Mouse (Mus musculus): Measurements from ENCODE around the gene Hes6. TPM values are rescaled to one million over a fixed set of nuclear protein-coding genes. Genes with fewer than 3 reads are reported as not detected.

Hes6 gene
- polyA plus RNA-seq, 1 experiment = 200 TPM

DNA sequence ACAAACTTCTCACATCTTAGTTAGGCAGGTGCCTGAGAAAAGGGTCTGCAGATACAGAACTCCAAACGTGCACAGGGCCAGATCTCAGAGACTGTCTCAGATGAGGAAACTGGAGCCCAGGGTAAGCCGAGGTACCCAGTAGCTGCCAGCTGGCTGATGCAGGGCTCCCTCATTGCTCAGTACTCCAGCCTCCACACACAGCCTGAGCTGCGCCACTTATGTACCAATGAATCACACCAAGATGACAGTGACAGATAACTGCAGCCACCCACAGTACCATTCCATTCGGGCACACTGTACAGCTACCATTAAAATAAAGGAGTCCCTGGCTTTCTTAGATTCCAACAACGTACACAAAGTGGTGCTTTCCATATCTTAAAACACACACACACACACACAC is 43.9 kb upstream of the Hes6 start:
- Histone ChIP-seq H3K4me1 (replicated peaks; ENCODE audit: control insufficient read depth, insufficient read depth, low read length) (peaks cover 13% of the 10 kb centered on the region), H3K4me3 (ENCODE audit: control insufficient read depth, insufficient read depth, low read length) (no peak overlapping the region), H3K27me3 (ENCODE audit: control insufficient read depth, insufficient read depth, low read length) (no peaks in the 10 kb centered on the region), H3K27ac (ENCODE audit: control insufficient read depth, insufficient read depth, low read length) (no peak overlapping the region), H3K36me3 (ENCODE audit: control insufficient read depth, insufficient read depth, low read length) (no peaks in the 10 kb centered on the region)
- TF ChIP-seq POLR2A (IDR thresholded peaks at IDR 0.05; ENCODE audit: control insufficient read depth, extremely low read depth, insufficient read depth, low read length, poor library complexity) = no peak
- no peak for TF ChIP-seq CTCF (IDR thresholded peaks at IDR 0.05; ENCODE audit: borderline replicate concordance, control insufficient read depth, extremely low read depth, insufficient read depth, low read length, poor library complexity)
- DNase-seq = no peak
- 76% methylated on average over 5 of the region's 5 CpGs for WGBS

DNA sequence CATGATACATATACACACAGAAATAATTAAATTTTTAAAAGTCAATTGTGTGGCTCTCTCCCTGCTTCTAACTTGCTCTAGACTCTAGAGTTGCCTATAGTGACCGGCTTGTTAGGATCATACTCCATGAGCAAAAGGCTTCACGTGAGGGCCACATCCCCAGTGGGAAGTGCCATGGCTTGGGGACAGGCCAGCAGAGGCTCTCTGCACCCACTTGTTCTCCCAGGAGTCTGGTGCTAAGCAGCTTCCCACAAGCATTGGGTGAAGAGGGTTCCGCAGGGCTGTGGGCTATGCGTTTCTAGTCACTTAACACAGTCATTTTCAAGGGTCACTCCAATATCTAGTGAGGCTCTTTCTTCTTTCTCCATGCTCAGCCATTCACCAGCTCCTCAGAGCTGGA is 43.3 kb upstream of the Hes6 start:
- Histone ChIP-seq H3K27ac (ENCODE audit: control insufficient read depth, insufficient read depth, low read length) (no peak overlapping the region), H3K4me3 (ENCODE audit: control insufficient read depth, insufficient read depth, low read length) (no peak overlapping the region), H3K4me1 (replicated peaks; ENCODE audit: control insufficient read depth, insufficient read depth, low read length) (peaks cover 13% of the 10 kb centered on the region), H3K36me3 (ENCODE audit: control insufficient read depth, insufficient read depth, low read length) (no peaks in the 10 kb centered on the region), H3K27me3 (ENCODE audit: control insufficient read depth, insufficient read depth, low read length) (no peaks in the 10 kb centered on the region)
- TF ChIP-seq CTCF (IDR thresholded peaks at IDR 0.05; ENCODE audit: borderline replicate concordance, control insufficient read depth, extremely low read depth, insufficient read depth, low read length, poor library complexity) = no peak
- TF ChIP-seq POLR2A (IDR thresholded peaks at IDR 0.05; ENCODE audit: control insufficient read depth, extremely low read depth, insufficient read depth, low read length, poor library complexity) = no peak
- DNase-seq = no peak
- WGBS = 95% methylated on average over 4 of the region's 4 CpGs

GRCm38 (mm10) chr1:91456301-91456801 is 42.5 kb upstream of the Hes6 start:
- Histone ChIP-seq H3K4me1 (replicated peaks; ENCODE audit: control insufficient read depth, insufficient read depth, low read length) (peaks cover 13% of the 10 kb centered on the region), H3K36me3 (ENCODE audit: control insufficient read depth, insufficient read depth, low read length) (no peaks in the 10 kb centered on the region), H3K4me3 (ENCODE audit: control insufficient read depth, insufficient read depth, low read length) (no peak overlapping the region), H3K27me3 (ENCODE audit: control insufficient read depth, insufficient read depth, low read length) (no peaks in the 10 kb centered on the region), H3K27ac (ENCODE audit: control insufficient read depth, insufficient read depth, low read length) (no peak overlapping the region)
- WGBS = 45% methylated on average over 11 of the region's 11 CpGs
- TF ChIP-seq POLR2A (IDR thresholded peaks at IDR 0.05; ENCODE audit: control insufficient read depth, extremely low read depth, insufficient read depth, low read length, poor library complexity) (no peak), CTCF (IDR thresholded peaks at IDR 0.05; ENCODE audit: borderline replicate concordance, control insufficient read depth, extremely low read depth, insufficient read depth, low read length, poor library complexity) (no peak)
- DNase-seq = no peak

- 96% methylated on average over 7 of the region's 7 CpGs for WGBS
- Histone ChIP-seq H3K27ac (ENCODE audit: control insufficient read depth, insufficient read depth, low read length) (no peak overlapping the region), H3K27me3 (ENCODE audit: control insufficient read depth, insufficient read depth, low read length) (no peaks in the 10 kb centered on the region), H3K4me3 (ENCODE audit: control insufficient read depth, insufficient read depth, low read length) (no peak overlapping the region), H3K36me3 (ENCODE audit: control insufficient read depth, insufficient read depth, low read length) (no peaks in the 10 kb centered on the region), H3K4me1 (replicated peaks; ENCODE audit: control insufficient read depth, insufficient read depth, low read length) (peaks cover 13% of the 10 kb centered on the region)
- TF ChIP-seq CTCF (IDR thresholded peaks at IDR 0.05; ENCODE audit: borderline replicate concordance, control insufficient read depth, extremely low read depth, insufficient read depth, low read length, poor library complexity) = no peak
- no peak for TF ChIP-seq POLR2A (IDR thresholded peaks at IDR 0.05; ENCODE audit: control insufficient read depth, extremely low read depth, insufficient read depth, low read length, poor library complexity)
- DNase-seq = no peak
These were observed 41.9 kb upstream of the Hes6 start for GRCm38 (mm10) chr1:91455661-91456161.

GRCm38 (mm10) chr1:91454927-91455326 is 41.1 kb upstream of the Hes6 start:
- DNase-seq = no peak
- WGBS = 97% methylated on average over 3 of the region's 3 CpGs
- Histone ChIP-seq H3K36me3 (ENCODE audit: control insufficient read depth, insufficient read depth, low read length) (no peaks in the 10 kb centered on the region), H3K27me3 (ENCODE audit: control insufficient read depth, insufficient read depth, low read length) (no peaks in the 10 kb centered on the region), H3K27ac (ENCODE audit: control insufficient read depth, insufficient read depth, low read length) (no peak overlapping the region), H3K4me3 (ENCODE audit: control insufficient read depth, insufficient read depth, low read length) (no peak overlapping the region), H3K4me1 (replicated peaks; ENCODE audit: control insufficient read depth, insufficient read depth, low read length) (peaks cover 13% of the 10 kb centered on the region)
- TF ChIP-seq CTCF (IDR thresholded peaks at IDR 0.05; ENCODE audit: borderline replicate concordance, control insufficient read depth, extremely low read depth, insufficient read depth, low read length, poor library complexity) = no peak
- TF ChIP-seq POLR2A (IDR thresholded peaks at IDR 0.05; ENCODE audit: control insufficient read depth, extremely low read depth, insufficient read depth, low read length, poor library complexity) = no peak

DNA sequence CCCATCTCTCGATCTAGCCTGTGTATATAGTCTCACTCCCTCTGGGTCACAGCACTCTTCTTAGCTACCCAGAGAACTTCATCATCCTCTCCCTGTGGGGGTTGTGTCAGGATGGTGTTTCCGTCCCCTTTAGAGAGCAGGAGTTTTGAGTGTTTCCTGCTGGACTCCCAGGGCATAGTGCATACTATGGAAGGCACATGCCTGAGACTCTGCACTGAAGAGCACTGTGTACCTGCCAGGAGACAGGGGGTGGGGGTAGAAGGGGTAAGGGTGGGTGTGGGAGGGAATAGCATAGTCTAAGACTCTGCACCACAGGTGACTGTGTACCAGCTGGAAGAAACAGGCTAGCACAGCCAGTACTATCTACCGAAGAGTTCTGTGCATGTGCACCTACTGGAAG is 40.5 kb upstream of the Hes6 start:
- no peak for TF ChIP-seq POLR2A (IDR thresholded peaks at IDR 0.05; ENCODE audit: control insufficient read depth, extremely low read depth, insufficient read depth, low read length, poor library complexity)
- TF ChIP-seq CTCF (IDR thresholded peaks at IDR 0.05; ENCODE audit: borderline replicate concordance, control insufficient read depth, extremely low read depth, insufficient read depth, low read length, poor library complexity) = no peak
- Histone ChIP-seq H3K4me3 (ENCODE audit: control insufficient read depth, insufficient read depth, low read length) (no peak overlapping the region), H3K27me3 (ENCODE audit: control insufficient read depth, insufficient read depth, low read length) (no peaks in the 10 kb centered on the region), H3K36me3 (ENCODE audit: control insufficient read depth, insufficient read depth, low read length) (no peaks in the 10 kb centered on the region), H3K27ac (ENCODE audit: control insufficient read depth, insufficient read depth, low read length) (no peak overlapping the region), H3K4me1 (replicated peaks; ENCODE audit: control insufficient read depth, insufficient read depth, low read length) (peaks cover 11% of the 10 kb centered on the region)
- WGBS = 94% methylated on average over 3 of the region's 3 CpGs
- no peak for DNase-seq

GRCm38 (mm10) chr1:91453932-91454331 is 40.1 kb upstream of the Hes6 start:
- TF ChIP-seq CTCF (IDR thresholded peaks at IDR 0.05; ENCODE audit: borderline replicate concordance, control insufficient read depth, extremely low read depth, insufficient read depth, low read length, poor library complexity) = no peak
- TF ChIP-seq POLR2A (IDR thresholded peaks at IDR 0.05; ENCODE audit: control insufficient read depth, extremely low read depth, insufficient read depth, low read length, poor library complexity) = no peak
- H3K4me1 ChIP-seq (replicated peaks; ENCODE audit: control insufficient read depth, insufficient read depth, low read length) = peaks cover 11% of the 10 kb centered on the region
- DNase-seq = no peak
- no peak overlapping the region for H3K27ac ChIP-seq (ENCODE audit: control insufficient read depth, insufficient read depth, low read length)
- H3K27me3 ChIP-seq (ENCODE audit: control insufficient read depth, insufficient read depth, low read length) = no peaks in the 10 kb centered on the region
- no peaks in the 10 kb centered on the region for H3K36me3 ChIP-seq (ENCODE audit: control insufficient read depth, insufficient read depth, low read length)
- H3K4me3 ChIP-seq (ENCODE audit: control insufficient read depth, insufficient read depth, low read length) = no peak overlapping the region
- 95% methylated on average over 9 of the region's 9 CpGs for WGBS
